Mouse (Mus musculus): ENCODE measurements around the gene 4930523C07Rik.

The 4930523C07Rik gene

GRCm38 (mm10) chr1:160045971-160046370 is 1.8 kb downstream of the 4930523C07Rik start:
- DNase-seq (ENCODE audit: low spot score) = no peak

- no peak for DNase-seq (ENCODE audit: low spot score)
These were observed 2.6 kb downstream of the 4930523C07Rik start for GRCm38 (mm10) chr1:160046786-160047185.

DNA sequence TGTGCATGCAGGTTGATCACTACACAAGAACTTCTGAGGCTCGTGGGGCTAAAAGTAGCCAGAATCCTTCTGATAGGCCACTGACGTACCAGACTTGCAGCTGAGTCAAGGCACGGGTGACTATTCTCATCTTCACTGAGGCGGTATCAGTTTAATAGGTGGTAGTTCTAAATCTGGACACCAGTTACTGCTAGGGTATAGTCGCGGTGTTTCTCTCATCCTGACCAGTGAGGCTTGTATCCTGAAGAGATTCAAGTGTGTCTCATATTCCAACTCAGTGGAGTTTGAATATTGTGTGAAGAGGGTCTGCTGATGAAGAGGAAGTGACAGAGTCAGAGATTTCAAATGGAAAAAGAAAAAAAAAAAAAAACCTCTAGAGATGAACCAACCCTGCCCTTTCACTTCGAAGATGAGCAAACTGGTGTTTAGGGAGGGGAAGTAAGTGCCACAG is 3.3 kb downstream of the 4930523C07Rik start:
- no peak for DNase-seq (ENCODE audit: low spot score)

DNA sequence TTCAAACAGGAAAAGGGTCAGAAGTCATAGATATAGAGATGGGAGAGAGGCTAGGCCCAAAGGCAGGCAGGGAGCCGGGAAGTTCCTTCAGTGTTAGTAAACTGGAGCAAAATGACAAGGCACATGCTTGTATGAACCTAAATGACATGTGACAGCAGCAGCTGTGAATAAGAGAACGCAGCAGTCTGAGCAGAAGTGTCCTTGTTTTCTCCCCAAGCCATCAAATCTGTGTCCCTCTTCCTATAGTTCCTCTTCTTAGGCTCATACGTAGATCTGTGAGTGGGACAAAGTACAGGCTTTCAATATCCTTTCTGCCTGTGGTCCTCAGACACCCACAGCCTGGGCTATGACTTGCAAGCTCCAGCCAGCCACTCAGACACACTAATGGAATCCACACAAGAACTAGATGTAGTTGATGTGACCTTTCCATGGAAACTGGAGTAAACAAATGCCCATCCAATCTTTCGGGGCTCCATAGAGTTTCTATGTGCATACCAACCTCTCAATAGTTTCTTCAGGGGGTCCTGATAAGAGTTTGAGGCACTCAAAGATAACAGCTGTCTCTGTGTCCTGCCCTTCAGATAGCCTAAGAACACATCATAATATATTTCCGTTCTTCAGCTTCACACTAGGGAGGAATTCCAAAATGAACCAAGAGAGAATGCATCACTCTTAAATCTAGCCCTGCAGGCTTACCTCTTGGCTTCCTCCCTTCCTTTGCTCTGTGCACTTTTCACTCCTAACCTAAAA is 5.1 kb downstream of the 4930523C07Rik start:
- DNase-seq (ENCODE audit: low spot score) = no peak

GRCm38 (mm10) chr1:160050898-160051297 is 6.7 kb downstream of the 4930523C07Rik start:
- DNase-seq (ENCODE audit: low spot score) = no peak

GRCm38 (mm10) chr1:160052556-160053315 is 8.6 kb downstream of the 4930523C07Rik start:
- no peak for DNase-seq (ENCODE audit: low spot score)

GRCm38 (mm10) chr1:160053510-160054305 is 9.5 kb downstream of the 4930523C07Rik start:
- no peak for DNase-seq (ENCODE audit: low spot score)

- DNase-seq (ENCODE audit: low spot score) = no peak
These were observed 10.3 kb downstream of the 4930523C07Rik start for GRCm38 (mm10) chr1:160054366-160055078.

DNA sequence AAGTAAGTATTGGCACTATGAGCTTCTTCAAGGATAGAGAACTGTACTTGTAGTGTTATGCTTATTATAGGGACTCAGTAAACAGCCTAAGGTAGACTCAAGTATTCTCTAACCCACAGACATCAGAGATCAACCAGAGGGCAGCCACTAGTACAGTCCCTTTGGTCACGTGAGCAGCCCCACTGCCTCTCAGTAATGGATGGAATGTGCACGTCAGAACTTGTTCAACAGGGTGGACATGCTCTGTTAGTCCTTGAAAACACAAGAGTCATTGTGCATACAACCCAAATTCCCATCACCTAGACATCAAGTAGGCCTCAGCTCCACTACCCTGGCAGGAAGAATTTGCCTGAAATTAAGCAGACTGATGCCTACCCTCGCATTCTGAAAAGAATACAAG is 13.5 kb downstream of the 4930523C07Rik start:
- DNase-seq (ENCODE audit: low spot score) = no peak

- no peak for DNase-seq (ENCODE audit: low spot score)
These were observed 15.7 kb downstream of the 4930523C07Rik start for GRCm38 (mm10) chr1:160059908-160060307.

DNA sequence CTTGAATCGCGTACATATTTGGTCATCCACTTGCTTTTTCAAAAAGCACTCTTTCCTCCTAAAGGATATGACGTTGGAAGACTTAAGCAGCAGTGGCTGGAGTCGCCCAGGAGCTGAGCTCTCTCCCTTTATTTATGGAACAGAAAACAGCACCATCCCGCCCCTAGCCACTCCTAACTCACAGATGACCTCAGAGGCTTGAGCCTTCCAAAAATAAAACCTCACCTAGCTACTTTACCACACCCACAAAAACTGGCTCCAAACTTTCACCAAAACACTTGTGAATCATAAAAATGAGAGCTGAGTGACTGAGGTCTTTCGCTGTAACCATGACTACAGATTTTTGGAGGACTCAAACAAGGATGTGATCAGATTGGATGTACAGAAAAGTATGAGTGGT is 16.4 kb downstream of the 4930523C07Rik start:
- no peak for DNase-seq (ENCODE audit: low spot score)

- no peak for DNase-seq (ENCODE audit: low spot score)
These were observed 17.1 kb downstream of the 4930523C07Rik start for GRCm38 (mm10) chr1:160061321-160061720.

GRCm38 (mm10) chr1:160061725-160062366 is 17.7 kb downstream of the 4930523C07Rik start:
- no peak for DNase-seq (ENCODE audit: low spot score)

- DNase-seq (ENCODE audit: low spot score) = no peak
These were observed 20.5 kb downstream of the 4930523C07Rik start for GRCm38 (mm10) chr1:160064547-160065144.

- DNase-seq (ENCODE audit: low spot score) = no peak
These were observed 34.9 kb downstream of the 4930523C07Rik start for GRCm38 (mm10) chr1:160078882-160079661.

DNA sequence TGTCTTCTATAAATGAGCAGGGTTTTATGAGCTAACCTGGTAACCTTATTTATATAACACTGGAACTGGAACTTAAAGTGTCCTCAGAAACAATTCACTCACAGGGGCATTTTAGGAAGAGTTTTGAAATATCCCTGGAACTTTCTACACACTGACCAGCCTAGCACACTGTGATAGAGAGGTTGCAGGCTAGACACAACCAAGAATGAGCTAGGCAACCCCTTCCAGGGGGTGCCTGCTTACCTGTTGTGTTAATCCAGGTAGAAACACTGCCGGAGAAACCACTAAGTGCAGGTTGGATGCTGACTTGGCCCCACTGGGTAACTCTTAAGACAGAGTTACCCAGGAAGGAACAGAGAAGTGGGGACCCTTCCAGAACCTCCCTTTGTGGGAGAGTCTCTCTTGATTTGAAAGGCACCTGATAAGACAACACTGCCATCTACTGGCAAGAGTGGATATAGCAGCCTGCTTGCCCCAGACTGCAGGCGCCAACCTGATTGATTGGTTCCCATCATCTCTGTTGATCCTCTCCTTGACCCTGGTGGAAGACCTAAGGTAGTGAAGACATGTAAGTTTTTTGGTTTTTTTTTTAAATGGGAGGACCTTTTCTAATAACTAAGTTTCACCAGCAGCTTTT is 36.7 kb downstream of the 4930523C07Rik start:
- peak; percentile 89 for DNase-seq (ENCODE audit: low spot score)

GRCm38 (mm10) chr1:160082647-160083046 is 38.5 kb downstream of the 4930523C07Rik start:
- no peak for DNase-seq (ENCODE audit: low spot score)

GRCm38 (mm10) chr1:160084239-160084638 is 40.1 kb downstream of the 4930523C07Rik start:
- no peak for DNase-seq (ENCODE audit: low spot score)

- no peak for DNase-seq (ENCODE audit: low spot score)
These were observed 42.5 kb downstream of the 4930523C07Rik start for GRCm38 (mm10) chr1:160086651-160087050.

All from layer of hippocampus, adult 9-10 months (tissue).